Mouse (Mus musculus) lung, adult 2 months (tissue): Measurements from ENCODE around the gene Cdh24. TPM values are rescaled to one million over a fixed set of nuclear protein-coding genes. Genes with fewer than 3 reads are reported as not detected.

ENCODE experiments used
- DNase-seq: peaks from one replicate; pipeline ENCODE4 v3.0.0; 2022
- H3K4me1 ChIP-seq: fragments of 200-500 bp; 2 replicates; pipeline ENCODE4 v1.6.1; 2011; ENCODE audit warnings: low read length; ENCODE audit not compliant: control insufficient read depth, insufficient read depth
- H3K4me3 ChIP-seq: fragments of 200-500 bp; replicated peaks from 2 replicates; pipeline ENCODE3; 2011; ENCODE audit warnings: low read depth, mild to moderate bottlenecking, control low read depth, low read length; ENCODE audit errors: extremely low read depth
- CTCF ChIP-seq: fragments of 200-500 bp; IDR thresholded peaks from 2 replicates; pipeline ENCODE4 v1.5.1; 2011; ENCODE audit warnings: mild to moderate bottlenecking, low read length, control low read depth; ENCODE audit not compliant: insufficient read depth
- POLR2A ChIP-seq: fragments of 200-500 bp; IDR thresholded peaks from 2 replicates; pipeline ENCODE4 v1.6.1; 2011; ENCODE audit warnings: low read depth, mild to moderate bottlenecking, control low read depth, low read length, borderline replicate concordance; ENCODE audit errors: extremely low read depth
- WGBS: fragments of 180-500 bp; shearing (Covaris S2); methylation state at CpG from one replicate; pipeline ENCODE4 v1.1.7; 2018; 5-methylcytosine and 5-hydroxymethylcytosine counted together
- polyA plus RNA-seq: library from polyadenylated mRNA; depleted of rRNA; stranded (reverse); fragments of >200 nt; gene quantifications from 2 replicates; pipeline ENCODE4 v1.2.3, GENCODE M21; 2012

The Cdh24 gene
- polyA plus RNA-seq, 1 experiment = 2.8 TPM

- Histone ChIP-seq H3K4me3 (no peak overlapping the region), H3K4me1 (no peaks in the 10 kb centered on the region)
- no peak for TF ChIP-seq POLR2A
- no peak for TF ChIP-seq CTCF
- DNase-seq = no peak
- WGBS = 88% methylated on average over 10 of the region's 10 CpGs
Observed at GRCm38 (mm10) chr14:54664477-54665222, 23.5 kb upstream of the Cdh24 start.

- WGBS = 86% methylated on average over 2 of the region's 2 CpGs
- DNase-seq = no peak
- no peak for TF ChIP-seq CTCF
- no peak for TF ChIP-seq POLR2A
- Histone ChIP-seq H3K4me3 (no peak overlapping the region), H3K4me1 (no peaks in the 10 kb centered on the region)
Observed at GRCm38 (mm10) chr14:54660009-54660408, 18.8 kb upstream of the Cdh24 start.

DNA sequence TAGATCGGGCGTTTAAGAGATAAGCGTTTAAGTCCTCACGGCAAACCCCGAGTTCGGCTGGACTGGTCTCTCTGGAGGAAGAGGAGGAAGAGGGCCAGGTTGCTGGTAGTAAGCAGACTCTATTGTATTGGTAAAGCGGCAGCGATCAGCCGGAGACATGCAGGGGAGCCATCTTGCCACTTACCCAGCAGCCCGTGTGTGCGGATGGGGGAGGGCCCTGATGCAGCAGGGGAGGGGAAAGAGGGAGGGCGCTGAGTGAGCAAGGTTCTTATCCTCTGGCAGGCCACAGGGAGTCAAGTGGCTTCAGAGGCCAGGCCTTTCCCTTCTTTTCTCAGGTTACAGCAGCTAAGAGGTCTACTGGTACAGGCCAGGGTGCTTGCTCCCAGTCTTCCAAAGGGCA lies 12.3 kb upstream of the Cdh24 start:
- Histone ChIP-seq H3K4me1 (peaks cover 6% of the 10 kb centered on the region), H3K4me3 (peak overlapping the region; percentile 91)
- TF ChIP-seq POLR2A = peak; percentile 30; the same call in 1 of the 2 replicates
- no peak for TF ChIP-seq CTCF
- DNase-seq = peak; percentile 74
- WGBS = 1% methylated on average over 12 of the region's 12 CpGs

GRCm38 (mm10) chr14:54652787-54653186 lies 11.6 kb upstream of the Cdh24 start:
- DNase-seq = no peak
- WGBS = 7% methylated on average over 7 of the region's 7 CpGs
- Histone ChIP-seq H3K4me3 (no peak overlapping the region), H3K4me1 (peaks cover 6% of the 10 kb centered on the region)
- TF ChIP-seq POLR2A (no peak), CTCF (no peak)

- Histone ChIP-seq H3K4me3 (no peak overlapping the region), H3K4me1 (peaks cover 6% of the 10 kb centered on the region)
- TF ChIP-seq CTCF = no peak
- no peak for DNase-seq
- WGBS = 78% methylated on average over 4 of the region's 4 CpGs
Observed at GRCm38 (mm10) chr14:54651556-54651955, 10.4 kb upstream of the Cdh24 start.

DNA sequence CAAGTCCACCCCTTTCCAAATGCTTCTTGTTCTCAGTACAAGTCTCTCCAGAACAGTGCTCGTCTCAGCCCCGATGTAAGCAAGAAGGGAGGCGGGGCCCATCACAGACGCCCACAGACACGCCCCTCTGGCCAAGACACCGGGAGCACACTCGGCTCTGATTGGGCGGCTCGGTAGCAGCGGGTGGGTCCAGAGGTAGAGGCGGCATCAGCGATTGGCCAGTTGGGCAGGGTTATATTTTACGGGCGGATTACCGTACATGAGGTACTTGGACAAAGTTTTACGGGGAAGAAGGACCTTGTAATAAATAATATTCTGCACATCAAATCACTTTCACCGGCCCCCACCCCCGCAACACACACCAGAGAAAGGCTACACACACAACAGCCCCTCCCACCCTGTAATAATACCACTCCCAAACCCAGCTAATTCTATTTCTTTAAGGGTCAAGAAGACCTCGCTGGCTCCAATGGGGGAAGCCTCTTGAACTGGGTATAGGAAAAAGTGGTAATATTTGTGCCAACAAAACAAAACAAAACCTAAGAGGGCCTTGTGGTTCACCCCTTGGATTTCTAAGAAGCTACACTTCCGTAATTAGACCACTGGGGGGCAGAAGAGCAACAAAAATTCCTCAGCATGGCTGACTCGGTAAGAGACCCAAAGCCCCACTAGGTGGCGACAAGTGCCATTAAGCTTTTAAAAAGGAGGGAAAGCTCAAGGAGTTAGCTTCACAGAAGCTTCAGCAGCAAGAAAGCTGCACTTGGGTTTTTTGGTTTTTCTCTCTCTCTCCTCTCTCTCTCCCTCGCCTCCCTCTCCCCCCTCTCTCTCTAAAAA lies 9.7 kb upstream of the Cdh24 start:
- DNase-seq = peak; percentile 72
- no peak for TF ChIP-seq POLR2A
- peak; percentile 80 for TF ChIP-seq CTCF
- H3K4me1 ChIP-seq = peaks cover 6% of the 10 kb centered on the region
- WGBS = 52% methylated on average over 23 of the region's 23 CpGs
- no peak overlapping the region for H3K4me3 ChIP-seq

DNA sequence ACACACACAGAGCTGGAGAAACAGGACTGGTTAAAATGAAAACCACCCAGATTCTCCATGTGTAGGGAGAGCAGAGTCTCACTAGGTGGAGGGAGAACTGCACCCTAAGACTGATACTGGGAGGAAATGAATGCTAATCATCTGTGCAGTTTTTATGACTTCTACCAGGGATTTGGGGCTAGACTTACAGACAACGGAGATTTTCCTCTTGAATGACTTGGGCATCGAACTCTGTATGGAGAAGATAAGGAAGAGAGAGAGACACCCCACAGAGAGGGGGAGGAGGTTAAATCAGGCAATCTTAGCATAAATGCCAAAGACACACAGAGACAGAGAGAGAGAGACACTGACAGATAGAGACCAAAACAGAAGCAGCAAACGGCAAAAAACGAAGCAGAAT lies 6.7 kb upstream of the Cdh24 start:
- 70% methylated on average over 4 of the region's 4 CpGs for WGBS
- Histone ChIP-seq H3K4me1 (no peaks in the 10 kb centered on the region), H3K4me3 (no peak overlapping the region)
- no peak for DNase-seq
- TF ChIP-seq POLR2A (no peak), CTCF (no peak)

DNA sequence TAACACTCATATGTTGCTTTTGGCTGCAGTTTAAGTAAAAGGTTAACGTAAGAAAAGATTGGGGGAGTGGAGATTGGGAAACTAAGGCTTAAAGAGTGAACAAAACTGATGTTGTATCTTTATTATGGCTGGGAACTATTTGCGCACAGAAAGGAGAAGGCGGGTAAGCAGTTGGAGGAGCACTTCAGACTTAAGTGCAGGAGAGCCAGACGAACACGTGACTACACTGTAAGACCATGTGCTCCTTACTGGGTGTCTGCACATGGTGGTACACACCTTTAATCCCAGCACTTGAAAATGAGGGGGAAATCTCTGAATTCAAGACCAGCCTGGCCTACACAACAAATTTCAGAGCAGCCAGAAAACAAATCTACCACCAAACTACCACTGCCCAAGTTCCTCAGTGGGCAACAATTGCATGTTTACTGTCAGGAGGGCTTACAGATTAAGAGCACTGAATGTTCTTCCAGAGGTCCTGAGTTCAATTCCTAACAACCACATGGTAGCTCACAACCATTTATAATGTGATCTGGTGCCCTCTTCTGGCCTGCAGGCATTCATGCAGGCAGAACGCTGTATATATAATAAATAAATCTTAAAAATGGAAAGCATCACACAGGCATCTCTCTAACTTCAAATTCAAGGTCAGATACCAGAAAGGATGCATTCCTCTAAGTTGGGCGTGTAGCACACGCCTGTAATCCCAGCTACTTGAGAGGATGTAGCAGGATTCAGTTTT lies 5.9 kb upstream of the Cdh24 start:
- no peaks in the 10 kb centered on the region for H3K4me1 ChIP-seq
- WGBS = 74% methylated on average over 8 of the region's 8 CpGs
- H3K4me3 ChIP-seq = no peak overlapping the region
- DNase-seq = peak; percentile 38
- TF ChIP-seq CTCF (no peak), POLR2A (no peak)

GRCm38 (mm10) chr14:54646455-54646854 lies 5.3 kb upstream of the Cdh24 start:
- no peak for DNase-seq
- 88% methylated on average over 17 of the region's 17 CpGs for WGBS
- H3K4me1 ChIP-seq = no peaks in the 10 kb centered on the region
- no peak overlapping the region for H3K4me3 ChIP-seq
- TF ChIP-seq CTCF = no peak
- TF ChIP-seq POLR2A = no peak
